Mouse (Mus musculus) limb, embryonic 12.5 days (tissue): ENCODE results near the gene Pdzd4. TPM values are rescaled to one million over a fixed set of nuclear protein-coding genes. Genes with fewer than 3 reads are reported as not detected.

ENCODE experiments used
- ATAC-seq: fragments of 200-750 bp; cut with Nextera tagmentation; 2 replicates; pipeline ENCODE4 v1.8.0; 2017; ENCODE audit warnings: low read depth, moderate TSS enrichment; ENCODE audit not compliant: insufficient number of reproducible peaks, insufficient read depth, low FRiP score, low TSS enrichment
- H3K27ac ChIP-seq: fragments of 300-500 bp; sonication (generic); 2 replicates; pipeline ENCODE4 v1.5.1; 2016; ENCODE audit warnings: mild to moderate bottlenecking, moderate library complexity
- H3K27me3 ChIP-seq: fragments of 300-500 bp; sonication (generic); 2 replicates; pipeline ENCODE4 v1.6.1; 2016; ENCODE audit warnings: mild to moderate bottlenecking, moderate library complexity
- H3K36me3 ChIP-seq: fragments of 300-500 bp; sonication (generic); 2 replicates; pipeline ENCODE4 v1.6.1; 2016; ENCODE audit warnings: mild to moderate bottlenecking, moderate library complexity
- H3K4me1 ChIP-seq: fragments of 300-500 bp; sonication (generic); replicated peaks from 2 replicates; pipeline ENCODE4 v1.6.1; 2016
- H3K4me2 ChIP-seq: fragments of 300-500 bp; sonication (generic); 2 replicates; pipeline ENCODE4 v1.6.1; 2016; ENCODE audit warnings: mild to moderate bottlenecking, moderate library complexity
- H3K4me3 ChIP-seq: fragments of 300-500 bp; sonication (generic); replicated peaks from 2 replicates; pipeline ENCODE4 v1.5.1; 2016; ENCODE audit warnings: mild to moderate bottlenecking
- H3K9ac ChIP-seq: fragments of 300-500 bp; sonication (generic); replicated peaks from 2 replicates; pipeline ENCODE4 v1.6.1; 2016; ENCODE audit warnings: mild to moderate bottlenecking, moderate library complexity
- H3K9me3 ChIP-seq: fragments of 300-500 bp; sonication (generic); 2 replicates; pipeline ENCODE4 v1.6.1; 2016; ENCODE audit warnings: mild to moderate bottlenecking, moderate library complexity
- WGBS: fragments of 180-500 bp; shearing (Covaris S2); methylation state at CpG from one replicate; pipeline ENCODE4 v1.1.7; 2016; 5-methylcytosine and 5-hydroxymethylcytosine counted together
- polyA plus RNA-seq: library from polyadenylated mRNA; unstranded; fragments of >200 nt; fragmentation: Nextera tagmentation; extraction: Ambion mirVana; gene quantifications from 2 replicates; pipeline ENCODE4 v1.2.1, GENCODE M21; 2016

Gene Pdzd4
- polyA plus RNA-seq, 1 experiment from 2014 or later, result 1.4 TPM

DNA sequence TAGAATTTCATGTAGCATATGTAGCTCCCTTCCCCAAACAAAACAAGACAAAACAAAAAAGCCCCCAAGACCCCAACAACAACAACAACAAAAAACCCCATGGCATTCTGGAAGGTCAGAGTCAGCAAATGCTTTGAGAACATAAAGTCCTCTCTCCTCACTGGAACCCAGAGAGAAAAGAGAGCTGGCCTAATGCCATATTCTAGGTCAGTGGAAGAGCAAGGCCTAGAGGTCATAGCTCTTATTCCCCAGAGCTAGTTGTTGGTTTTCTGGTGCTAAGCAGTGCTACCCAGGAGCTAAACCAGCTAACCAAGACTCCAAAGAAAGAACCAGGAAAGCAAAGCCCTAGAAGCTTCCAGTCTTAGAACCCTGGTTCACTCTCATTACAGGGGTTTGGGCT lies 39.1 kb downstream of the Pdzd4 start:
- peaks cover 7% of the 10 kb centered on the region for H3K4me1 ChIP-seq
- peak overlapping the region; percentile 67 for H3K9ac ChIP-seq
- H3K9me3 ChIP-seq, result no peaks in the 10 kb centered on the region
- ATAC-seq, result no peak
- peak overlapping the region; percentile 60 for H3K4me2 ChIP-seq
- peaks cover 26% of the 10 kb centered on the region for H3K36me3 ChIP-seq
- H3K4me3 ChIP-seq, result peak overlapping the region; percentile 58
- H3K27me3 ChIP-seq, result peaks cover 26% of the 10 kb centered on the region
- peak overlapping the region; percentile 90; the same call in 1 of the 2 replicates for H3K27ac ChIP-seq

DNA sequence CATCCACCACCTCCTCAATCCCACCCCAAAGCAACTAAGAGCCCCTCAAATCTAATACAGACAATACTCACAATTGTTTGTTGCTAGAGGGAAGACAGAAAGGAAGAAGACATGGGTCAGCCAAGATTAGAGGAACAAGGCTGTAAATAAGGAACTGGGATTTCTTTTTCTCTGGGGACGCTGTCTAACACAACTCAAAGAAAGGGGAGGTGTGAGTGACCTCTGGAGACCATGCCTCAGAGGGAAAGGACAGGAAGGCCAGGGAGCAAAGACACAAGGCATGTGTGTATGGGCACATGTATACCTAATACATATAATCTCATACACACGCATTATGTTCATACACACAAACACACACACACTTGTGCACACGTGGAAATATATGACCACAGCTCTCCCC lies 42.5 kb downstream of the Pdzd4 start:
- Histone ChIP-seq H3K36me3 (peaks cover 48% of the 10 kb centered on the region), H3K9me3 (no peaks in the 10 kb centered on the region), H3K4me3 (no peak overlapping the region), H3K4me1 (peaks cover 7% of the 10 kb centered on the region), H3K4me2 (no peak overlapping the region), H3K27me3 (peaks cover 22% of the 10 kb centered on the region), H3K27ac (no peak overlapping the region), H3K9ac (no peak overlapping the region)
- ATAC-seq, result no peak
- WGBS, result 86% methylated on average over 3 of the region's 3 CpGs

DNA sequence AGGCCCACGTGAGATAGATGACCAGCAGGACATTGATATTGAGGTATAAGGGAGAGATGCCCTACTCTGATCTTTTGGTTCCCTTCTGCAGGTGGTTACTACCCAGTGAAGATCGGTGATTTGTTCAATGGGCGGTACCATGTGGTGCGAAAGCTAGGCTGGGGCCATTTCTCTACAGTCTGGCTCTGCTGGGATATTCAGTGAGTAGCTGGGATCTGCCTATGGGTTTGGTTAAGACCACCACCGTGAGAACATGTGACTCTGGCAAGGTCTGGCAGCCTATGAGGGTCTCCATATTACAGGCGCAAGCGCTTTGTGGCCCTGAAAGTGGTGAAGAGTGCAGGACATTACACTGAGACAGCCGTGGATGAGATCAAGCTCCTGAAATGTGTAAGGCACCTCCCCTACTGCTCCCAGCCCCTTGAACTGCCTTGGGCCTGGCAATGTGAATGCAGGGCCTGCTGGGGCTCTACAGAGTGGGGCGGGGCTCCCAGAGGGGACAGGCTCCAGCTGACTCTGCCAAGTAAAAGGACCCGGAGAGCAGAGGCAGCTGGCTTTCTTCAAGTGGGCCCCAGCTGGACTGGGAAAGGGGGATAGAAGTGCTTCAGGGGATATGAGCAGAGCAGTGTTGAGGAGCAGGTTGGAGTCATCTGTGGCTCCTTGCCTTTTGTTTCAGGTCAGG lies 49.8 kb downstream of the Pdzd4 start:
- Histone ChIP-seq H3K9me3 (no peaks in the 10 kb centered on the region), H3K27ac (0 out of 2 replicates have a peak overlapping the region, but pooled peaks have one; percentile 2), H3K4me1 (no peaks in the 10 kb centered on the region), H3K9ac (no peak overlapping the region), H3K36me3 (peaks cover 32% of the 10 kb centered on the region), H3K4me3 (no peak overlapping the region), H3K27me3 (peaks cover 11% of the 10 kb centered on the region), H3K4me2 (no peak overlapping the region)
- WGBS, result 67% methylated on average over 10 of the region's 10 CpGs
- no peak for ATAC-seq

DNA sequence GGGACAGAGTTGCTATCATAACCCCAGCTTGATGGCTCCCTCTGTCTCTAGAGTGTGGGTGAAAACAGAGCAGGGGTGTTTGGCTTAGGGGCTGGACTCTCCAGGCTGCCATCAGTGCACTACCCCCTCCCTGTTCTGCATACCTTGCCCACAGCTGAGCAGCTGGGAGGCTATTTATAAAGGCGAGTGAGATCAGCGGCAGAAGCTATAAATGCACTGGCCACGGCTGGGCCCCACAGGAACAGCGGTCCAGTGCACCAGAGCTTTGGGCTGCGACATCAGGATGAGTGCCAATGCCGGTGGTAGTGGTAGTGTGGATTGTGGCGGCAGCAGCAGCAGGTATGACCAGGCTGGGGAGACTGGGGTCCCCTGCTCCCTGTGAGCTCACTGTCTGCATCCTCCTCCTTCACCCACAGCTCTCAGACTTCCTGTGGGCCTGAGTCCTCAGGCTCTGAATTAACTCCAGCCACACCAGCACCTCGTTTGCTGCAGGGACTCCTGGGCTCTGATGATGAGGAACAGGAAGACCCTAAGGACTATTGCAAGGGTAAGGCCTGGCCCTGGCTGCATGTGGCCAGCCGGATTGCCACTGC lies 50.5 kb downstream of the Pdzd4 start, which contains the start of gene Srpk3:
Gene Srpk3, plus strand, starts transcription at position 238 of the 593 bp plus-strand sequence.
- no peak within 1 kb of the TSS for H3K4me2 ChIP-seq
- ATAC-seq, result no peak
- H3K4me3 ChIP-seq, result no peak within 1 kb of the TSS
- 44% methylated on average over 9 of the region's 9 CpGs for WGBS
- H3K27me3 ChIP-seq, result peaks cover 11% of the 10 kb centered on the region
- H3K9me3 ChIP-seq, result no peaks in the 10 kb centered on the region
- H3K9ac ChIP-seq, result no peak within 1 kb of the TSS
- H3K4me1 ChIP-seq, result no peaks in the 10 kb centered on the region
- peaks cover 26% of the 10 kb centered on the region; the same call in 1 of the 2 replicates for H3K36me3 ChIP-seq
- H3K27ac ChIP-seq, result 0 out of 2 replicates have a peak within 1 kb of the TSS, but pooled peaks have one; percentile 2

DNA sequence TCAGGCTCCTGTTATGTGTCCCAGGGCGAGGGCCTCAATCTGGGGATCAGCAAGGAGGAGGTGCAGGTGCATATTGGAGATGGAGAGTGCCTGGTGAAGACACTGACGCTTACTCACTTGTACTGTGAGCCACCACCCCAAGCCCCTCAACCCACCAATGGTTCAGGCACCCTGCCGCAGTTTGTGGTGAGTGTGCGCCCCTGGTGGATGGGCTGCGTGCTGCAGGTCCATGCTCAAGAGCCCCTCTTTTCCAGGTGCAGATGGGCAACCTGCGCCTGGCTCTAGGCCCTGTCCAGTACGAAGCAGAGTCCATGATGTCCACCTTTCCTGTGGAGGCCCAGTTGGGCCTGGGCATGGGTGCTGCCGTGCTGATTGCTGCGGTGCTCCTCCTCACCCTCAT lies 57.5 kb downstream of the Pdzd4 start:
- Histone ChIP-seq H3K9me3 (no peaks in the 10 kb centered on the region), H3K4me2 (no peak overlapping the region), H3K27ac (no peak overlapping the region), H3K9ac (no peak overlapping the region), H3K36me3 (no peaks in the 10 kb centered on the region), H3K27me3 (peaks cover 4% of the 10 kb centered on the region), H3K4me3 (no peak overlapping the region), H3K4me1 (no peaks in the 10 kb centered on the region)
- no peak for ATAC-seq
- 60% methylated on average over 9 of the region's 9 CpGs for WGBS

DNA sequence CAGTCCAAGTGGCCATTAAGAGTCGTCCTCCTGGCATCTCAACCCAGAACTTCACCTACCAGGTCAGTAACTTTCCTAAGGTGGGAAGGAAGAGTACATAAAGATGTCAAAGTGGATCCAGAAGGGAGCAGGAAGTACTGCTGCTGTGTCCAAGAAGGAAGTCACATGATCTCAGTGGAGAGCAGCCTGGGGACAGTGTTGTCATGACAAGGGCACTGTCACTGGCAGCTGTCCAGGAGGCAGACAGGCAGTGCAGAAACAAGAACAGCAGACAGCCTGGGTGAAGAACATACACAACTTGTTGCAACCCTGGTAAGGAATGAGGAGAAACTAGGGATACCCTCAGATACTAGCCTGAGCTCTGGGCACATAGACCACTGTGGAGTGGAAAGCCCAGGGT lies 59.5 kb downstream of the Pdzd4 start:
- H3K36me3 ChIP-seq, result no peaks in the 10 kb centered on the region
- H3K4me2 ChIP-seq, result no peak overlapping the region
- H3K9me3 ChIP-seq, result no peaks in the 10 kb centered on the region
- no peak overlapping the region for H3K9ac ChIP-seq
- no peak for ATAC-seq
- no peaks in the 10 kb centered on the region for H3K4me1 ChIP-seq
- H3K4me3 ChIP-seq, result no peak overlapping the region
- no peak overlapping the region for H3K27ac ChIP-seq
- H3K27me3 ChIP-seq, result no peaks in the 10 kb centered on the region
- WGBS, result 69% methylated on average over 1 of the region's 1 CpGs

DNA sequence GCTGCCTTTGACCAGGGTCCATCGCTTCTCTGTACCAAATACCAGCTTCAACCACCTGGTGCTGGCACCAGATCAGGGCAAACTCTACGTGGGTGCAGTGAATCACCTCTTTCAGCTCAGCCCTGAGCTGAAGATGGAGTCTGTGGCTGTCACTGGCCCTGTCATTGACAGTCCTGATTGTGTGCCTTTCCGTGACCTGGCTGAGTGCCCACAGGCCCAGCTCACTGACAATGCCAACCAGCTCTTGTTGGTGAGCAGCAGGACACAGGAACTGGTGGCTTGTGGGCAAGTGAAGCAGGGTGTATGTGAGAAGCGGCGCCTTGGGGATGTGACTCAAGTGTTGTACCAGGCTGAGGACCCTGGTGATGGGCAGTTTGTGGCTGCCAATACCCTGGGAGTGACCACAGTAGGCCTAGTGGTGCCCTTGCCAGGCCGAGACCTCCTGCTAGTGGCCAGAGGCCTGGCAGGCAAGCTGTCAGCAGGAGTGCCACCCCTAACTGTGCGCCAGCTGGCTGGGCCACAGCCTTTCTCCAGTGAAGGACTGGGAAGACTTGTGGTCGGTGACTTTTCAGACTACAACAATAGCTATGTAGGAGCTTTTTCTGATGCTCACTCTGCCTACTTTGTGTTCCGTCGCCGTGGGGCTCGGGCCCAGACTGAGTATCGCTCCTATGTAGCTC lies 66.0 kb downstream of the Pdzd4 start:
- 83% methylated on average over 13 of the region's 13 CpGs for WGBS
- Histone ChIP-seq H3K27ac (no peak overlapping the region), H3K9ac (no peak overlapping the region), H3K4me2 (no peak overlapping the region), H3K4me3 (no peak overlapping the region), H3K9me3 (no peaks in the 10 kb centered on the region), H3K36me3 (no peaks in the 10 kb centered on the region), H3K4me1 (no peaks in the 10 kb centered on the region), H3K27me3 (peaks cover 19% of the 10 kb centered on the region)
- ATAC-seq, result no peak

DNA sequence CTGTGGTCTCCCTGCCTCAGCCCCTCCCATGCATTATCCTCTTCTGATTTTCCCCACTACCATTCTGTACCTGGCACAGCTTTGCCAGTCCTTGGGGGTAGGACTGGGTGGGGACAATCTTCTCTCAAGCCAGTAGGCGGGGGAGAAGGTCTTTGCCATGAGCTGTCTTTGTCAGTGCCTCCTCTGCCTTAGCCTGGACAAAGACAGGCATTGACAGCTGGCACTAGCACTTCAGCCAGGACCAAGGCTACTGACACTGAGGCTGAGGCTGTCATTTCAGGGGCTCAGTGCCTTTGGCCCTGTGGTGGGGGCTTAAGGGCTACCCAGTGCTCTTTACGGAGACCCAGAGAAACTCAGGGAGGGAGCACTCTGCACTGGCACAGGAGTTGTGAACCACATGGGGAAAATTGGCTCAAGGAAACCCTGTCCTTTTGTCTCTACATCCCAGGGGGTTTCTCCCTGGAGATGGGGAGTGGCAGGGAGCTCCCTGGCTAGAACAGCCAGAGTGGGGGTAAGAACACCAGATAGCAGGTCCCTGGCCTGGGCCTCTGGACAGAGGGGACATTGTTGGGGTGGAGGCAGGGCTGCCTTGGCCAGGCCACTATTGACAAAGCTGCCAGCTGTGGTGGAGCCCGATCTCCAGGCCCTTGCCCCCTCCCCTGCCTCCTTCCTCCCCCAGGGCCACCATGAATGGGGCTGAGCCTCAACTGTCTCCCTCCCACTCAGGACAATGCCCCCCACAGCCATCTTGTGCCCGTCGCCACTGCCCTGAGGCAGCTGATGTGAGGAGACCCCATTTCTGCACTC lies 68.2 kb downstream of the Pdzd4 start, which contains the start of gene Plxnb3:
Gene Plxnb3, plus strand, starts transcription at position 757 of the 807 bp plus-strand sequence.
- ATAC-seq, result no peak
- no peak within 1 kb of the TSS for H3K4me2 ChIP-seq

DNA sequence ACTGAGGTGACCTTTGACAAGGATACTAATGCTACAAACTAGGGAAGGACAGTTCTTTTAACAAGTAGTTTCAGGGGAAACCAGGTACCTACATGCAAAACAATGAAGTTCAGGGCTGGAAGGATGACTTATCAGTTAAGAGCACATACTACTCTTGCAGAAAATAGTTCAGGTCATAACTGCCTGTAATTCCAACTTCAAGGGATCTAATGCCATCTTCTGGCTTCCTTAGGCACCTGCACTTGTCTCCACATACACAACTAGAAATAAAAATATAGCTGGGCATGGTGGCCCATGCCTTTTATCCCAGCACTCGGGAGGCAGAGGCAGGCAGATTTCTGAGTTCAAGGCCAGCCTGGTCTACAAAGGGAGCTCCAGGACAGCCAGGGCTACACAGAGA lies 75.8 kb downstream of the Pdzd4 start:
- no peaks in the 10 kb centered on the region; the same call in 1 of the 2 replicates for H3K27me3 ChIP-seq
- no peak overlapping the region for H3K9ac ChIP-seq
- no peak overlapping the region for H3K4me2 ChIP-seq
- no peak overlapping the region for H3K27ac ChIP-seq
- WGBS, result 81% methylated on average over 1 of the region's 1 CpGs
- H3K4me3 ChIP-seq, result no peak overlapping the region
- H3K4me1 ChIP-seq, result no peaks in the 10 kb centered on the region
- no peaks in the 10 kb centered on the region for H3K9me3 ChIP-seq
- ATAC-seq, result no peak
- H3K36me3 ChIP-seq, result no peaks in the 10 kb centered on the region

More for the DNA sequence above, 68.2 kb downstream of the Pdzd4 start, which contains the start of gene Plxnb3:
- no peak within 1 kb of the TSS for H3K27ac ChIP-seq
- no peak within 1 kb of the TSS for H3K9ac ChIP-seq
- WGBS, result 69% methylated on average over 5 of the region's 5 CpGs
- H3K9me3 ChIP-seq, result no peaks in the 10 kb centered on the region
- no peaks in the 10 kb centered on the region for H3K36me3 ChIP-seq
- peaks cover 19% of the 10 kb centered on the region for H3K27me3 ChIP-seq
- no peak within 1 kb of the TSS for H3K4me3 ChIP-seq
- no peaks in the 10 kb centered on the region for H3K4me1 ChIP-seq

DNA sequence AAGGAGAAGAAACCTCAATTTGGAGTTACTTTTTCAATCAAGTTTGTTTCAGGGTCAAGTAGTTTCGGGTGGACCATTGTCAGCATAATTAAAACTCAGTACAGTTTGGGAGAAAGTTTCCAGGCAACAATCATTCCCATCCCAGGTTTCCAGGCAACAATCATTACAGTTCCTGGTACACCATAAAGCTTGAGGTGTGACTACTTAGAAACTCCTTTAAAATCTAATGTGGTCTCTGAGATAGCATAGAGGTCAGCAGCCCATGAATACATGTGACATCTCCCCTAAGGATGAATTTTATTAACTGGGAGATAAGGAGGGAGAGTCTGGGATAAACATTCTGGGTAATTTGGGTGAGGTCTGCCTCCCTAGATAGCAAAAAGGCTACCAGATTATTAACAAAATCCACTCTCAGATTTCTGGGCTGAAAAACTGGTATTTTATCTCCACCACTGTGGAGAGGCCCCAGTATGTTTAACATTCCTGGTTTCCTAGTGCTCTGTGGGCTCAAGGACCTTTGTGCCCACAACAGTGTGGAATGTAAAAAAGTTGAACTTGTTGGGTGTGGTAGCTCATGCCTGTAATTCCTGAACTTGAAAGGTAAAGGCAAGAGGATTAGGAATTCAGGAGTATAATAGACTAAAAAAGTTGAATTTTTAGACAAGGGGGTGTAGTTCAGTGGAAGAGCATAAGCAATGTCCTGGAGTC lies 79.8 kb downstream of the Pdzd4 start:
- no peak for ATAC-seq
- no peaks in the 10 kb centered on the region for H3K36me3 ChIP-seq
- H3K27ac ChIP-seq, result no peak overlapping the region
- H3K27me3 ChIP-seq, result no peaks in the 10 kb centered on the region; the same call in 1 of the 2 replicates
- no peak overlapping the region for H3K4me3 ChIP-seq
- no peaks in the 10 kb centered on the region for H3K9me3 ChIP-seq
- WGBS, result 76% methylated on average over 1 of the region's 1 CpGs
- no peak overlapping the region for H3K9ac ChIP-seq
- H3K4me2 ChIP-seq, result no peak overlapping the region
- no peaks in the 10 kb centered on the region for H3K4me1 ChIP-seq
